Mouse (Mus musculus) lung, embryonic 16.5 days (tissue): ENCODE results near the gene Zfp706. TPM values are rescaled to one million over a fixed set of nuclear protein-coding genes. Genes with fewer than 3 reads are reported as not detected.
"Not testable (repeated sequence)": the region's sequence is repeated elsewhere in the genome, so short reads cannot be mapped to it uniquely, and the experiment has no call there.

Experiments used
- ATAC-seq: fragments of 200-750 bp; cut with Nextera tagmentation; 2 replicates; pipeline ENCODE4 v1.8.0; 2017; ENCODE audit warnings: low read depth, mild to moderate bottlenecking, moderate library complexity
- H3K27ac ChIP-seq: fragments of 300-500 bp; sonication (generic); 2 replicates; pipeline ENCODE4 v1.5.1; 2014; ENCODE audit warnings: mild to moderate bottlenecking, control low read depth, low read length
- H3K27me3 ChIP-seq: fragments of 300-500 bp; sonication (generic); 2 replicates; pipeline ENCODE4 v1.6.1; 2014; ENCODE audit warnings: low read depth, low read length, mixed read lengths; ENCODE audit not compliant: control insufficient read depth, insufficient read depth
- H3K36me3 ChIP-seq: fragments of 300-500 bp; sonication (generic); 2 replicates; pipeline ENCODE4 v1.6.1; 2014; ENCODE audit warnings: low read length; ENCODE audit not compliant: control insufficient read depth, insufficient read depth
- H3K4me1 ChIP-seq: fragments of 300-500 bp; sonication (generic); replicated peaks from 2 replicates; pipeline ENCODE4 v1.6.1; 2014; ENCODE audit warnings: low read length, mixed read lengths; ENCODE audit not compliant: control insufficient read depth, insufficient read depth
- H3K4me2 ChIP-seq: fragments of 300-500 bp; sonication (generic); 2 replicates; pipeline ENCODE4 v1.6.1; 2014; ENCODE audit warnings: low read depth, low read length, control low read depth
- H3K4me3 ChIP-seq: fragments of 300-500 bp; sonication (generic); 2 replicates; pipeline ENCODE4 v1.5.1; 2014; ENCODE audit warnings: mild to moderate bottlenecking, low read length, control low read depth
- H3K9ac ChIP-seq: fragments of 300-500 bp; sonication (generic); 2 replicates; pipeline ENCODE4 v1.6.1; 2014; ENCODE audit warnings: low read length, control low read depth
- H3K9me3 ChIP-seq: fragments of 300-500 bp; sonication (generic); 2 replicates; pipeline ENCODE4 v1.6.1; 2016; ENCODE audit warnings: low read length; ENCODE audit not compliant: control insufficient read depth
- WGBS: fragments of 180-500 bp; shearing (Covaris S2); extraction: QIAGEN DNeasy Blood & Tissue Kit; methylation state at CpG from one replicate; pipeline ENCODE4 v1.1.7; 2014; 5-methylcytosine and 5-hydroxymethylcytosine counted together
- polyA plus RNA-seq: library from polyadenylated mRNA; unstranded; fragments of >200 nt; fragmentation: Nextera tagmentation; extraction: Ambion mirVana; gene quantifications from 2 replicates; pipeline ENCODE4 v1.2.1, GENCODE M21; 2015

Gene Zfp706
- polyA plus RNA-seq, 1 experiment from 2014 or later, result 452 TPM

DNA sequence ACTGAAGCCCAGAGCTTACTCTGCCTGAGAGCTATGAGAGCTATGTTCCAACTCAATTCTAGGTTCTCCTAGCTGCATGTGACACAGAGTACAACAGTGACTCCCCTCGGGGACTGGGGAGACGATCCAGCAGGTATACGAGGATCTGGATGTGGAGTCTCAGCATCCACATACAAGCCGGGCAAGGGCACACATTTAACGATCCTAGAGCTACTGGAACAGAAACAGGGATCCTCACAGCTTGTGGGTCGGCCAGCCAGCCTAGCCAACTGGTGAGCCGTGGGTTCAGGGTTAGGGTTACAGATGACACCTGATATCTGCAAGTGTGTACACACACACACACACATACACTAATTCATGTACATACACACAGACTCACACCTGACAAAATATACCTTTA is 5.3 kb downstream of the Zfp706 start:
- Histone ChIP-seq H3K27me3 (no peaks in the 10 kb centered on the region), H3K4me2 (no peak overlapping the region), H3K27ac (no peak overlapping the region), H3K9me3 (peaks cover 4% of the 10 kb centered on the region), H3K4me1 (peaks cover 9% of the 10 kb centered on the region), H3K36me3 (peaks cover 36% of the 10 kb centered on the region), H3K4me3 (no peak overlapping the region), H3K9ac (no peak overlapping the region)
- 83% methylated on average over 7 of the region's 7 CpGs for whole genome bisulfite sequencing
- ATAC-seq, result no peak

DNA sequence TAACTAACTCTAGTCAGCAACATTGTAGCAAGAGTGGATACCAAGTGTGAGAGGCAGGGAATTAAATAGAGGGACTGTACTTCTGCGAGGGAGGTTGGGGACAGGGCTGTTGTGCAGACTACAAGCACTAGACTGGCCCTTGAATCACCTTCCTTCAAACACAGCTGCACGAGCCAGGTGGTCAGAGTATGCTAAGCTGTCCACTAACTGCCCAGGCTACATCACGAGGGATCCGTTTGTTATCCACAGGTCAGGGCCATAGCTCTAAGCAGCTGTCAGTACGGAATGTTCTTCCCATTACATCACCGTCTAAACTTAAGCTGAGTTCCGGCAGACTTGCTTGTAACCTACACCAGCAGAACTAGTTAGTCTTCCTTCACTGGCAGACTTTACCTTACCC is 8.0 kb downstream of the Zfp706 start:
- H3K4me1 ChIP-seq, H3K9ac ChIP-seq, H3K4me2 ChIP-seq, ATAC-seq, H3K9me3 ChIP-seq, H3K27ac ChIP-seq, H3K27me3 ChIP-seq, H3K4me3 ChIP-seq: not testable (repeated sequence)
- 50% methylated on average over 7 of the region's 7 CpGs for WGBS
- H3K36me3 ChIP-seq, result peaks cover 41% of the 10 kb centered on the region

GRCm38 (mm10) chr15:36995166-36995565 is 12.4 kb downstream of the Zfp706 start:
- Histone ChIP-seq H3K4me1 (no peaks in the 10 kb centered on the region; the same call in 1 of the 2 replicates), H3K4me3 (no peak overlapping the region), H3K27ac (no peak overlapping the region), H3K4me2 (no peak overlapping the region), H3K9ac (no peak overlapping the region), H3K36me3 (peaks cover 25% of the 10 kb centered on the region), H3K27me3 (no peaks in the 10 kb centered on the region), H3K9me3 (peaks cover 4% of the 10 kb centered on the region)
- ATAC-seq, result no peak
- 95% methylated on average over 4 of the region's 4 CpGs for WGBS

- Histone ChIP-seq H3K9ac (no peak overlapping the region), H3K36me3 (peaks cover 21% of the 10 kb centered on the region), H3K4me2 (no peak overlapping the region), H3K4me3 (no peak overlapping the region), H3K27ac (no peak overlapping the region), H3K27me3 (no peaks in the 10 kb centered on the region), H3K4me1 (no peaks in the 10 kb centered on the region; the same call in 1 of the 2 replicates), H3K9me3 (peaks cover 4% of the 10 kb centered on the region)
- 74% methylated on average over 1 of the region's 1 CpGs for WGBS
- no peak for ATAC-seq
These were observed 12.9 kb downstream of the Zfp706 start for GRCm38 (mm10) chr15:36994665-36995064.

DNA sequence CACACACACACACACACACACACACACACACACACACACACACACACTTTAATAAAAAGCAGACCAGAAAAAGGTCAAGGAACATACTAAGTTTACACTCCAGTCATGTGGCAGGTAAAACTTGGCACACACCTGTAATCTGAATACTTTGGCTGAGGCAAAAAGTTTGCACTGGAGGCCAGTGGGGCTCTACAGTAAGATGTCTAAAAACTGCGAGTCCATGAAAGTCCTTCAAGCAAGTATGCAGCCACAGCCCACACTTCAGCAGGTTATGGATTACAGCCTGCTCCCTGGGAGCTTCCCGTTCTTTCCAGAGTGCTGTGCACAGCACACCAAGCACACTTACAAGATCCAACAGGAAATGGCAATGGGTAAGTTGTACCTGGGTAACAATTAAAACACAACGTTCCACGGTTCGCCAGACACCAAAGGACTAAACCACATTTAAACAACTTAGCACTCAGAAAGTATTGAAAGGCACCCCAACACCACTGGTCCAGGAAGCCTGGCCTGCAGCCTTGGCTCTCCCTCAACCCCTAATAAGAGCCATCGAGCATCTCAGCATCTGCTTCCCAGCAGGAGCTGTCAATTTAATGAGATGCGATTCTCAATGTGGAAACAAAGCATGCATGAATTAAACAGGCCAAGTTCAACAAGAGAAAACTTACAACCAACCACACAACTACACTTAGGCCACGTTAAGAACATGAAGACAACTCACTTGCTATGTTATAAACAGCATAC is 14.0 kb downstream of the Zfp706 start:
- peak overlapping the region; percentile 56 for H3K27ac ChIP-seq
- H3K9me3 ChIP-seq, result peaks cover 4% of the 10 kb centered on the region
- H3K36me3 ChIP-seq, result peaks cover 18% of the 10 kb centered on the region
- H3K4me1 ChIP-seq, result no peaks in the 10 kb centered on the region; the same call in 1 of the 2 replicates
- no peak overlapping the region for H3K4me3 ChIP-seq
- whole genome bisulfite sequencing, result 63% methylated on average over 8 of the region's 8 CpGs
- H3K27me3 ChIP-seq, result no peaks in the 10 kb centered on the region
- ATAC-seq, result peak; percentile 87
- H3K9ac ChIP-seq, result no peak overlapping the region
- no peak overlapping the region for H3K4me2 ChIP-seq

DNA sequence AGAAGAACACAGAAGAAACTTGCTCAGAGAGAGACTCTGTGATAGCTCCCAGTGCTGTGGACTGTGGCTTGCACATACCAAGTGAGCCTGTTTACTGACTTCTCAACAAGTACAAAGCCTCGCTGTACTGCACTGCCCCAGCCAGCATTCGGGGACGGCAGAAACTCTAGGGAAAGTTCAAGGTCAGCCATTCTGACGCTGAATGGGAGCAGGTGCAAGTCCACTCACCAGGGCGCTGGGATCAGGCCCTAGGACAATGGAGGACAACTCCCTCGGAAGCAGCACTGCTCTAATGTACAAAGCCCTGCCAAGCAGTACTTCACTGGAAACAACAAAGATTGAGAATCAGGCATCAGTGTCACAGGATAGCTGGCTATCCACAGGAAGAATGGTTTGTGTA is 16.2 kb downstream of the Zfp706 start:
- H3K9me3 ChIP-seq, result no peaks in the 10 kb centered on the region
- no peak overlapping the region for H3K4me3 ChIP-seq
- 58% methylated on average over 6 of the region's 6 CpGs for WGBS
- H3K4me2 ChIP-seq, result no peak overlapping the region
- ATAC-seq, result no peak
- no peaks in the 10 kb centered on the region for H3K27me3 ChIP-seq
- H3K27ac ChIP-seq, result no peak overlapping the region
- no peak overlapping the region for H3K9ac ChIP-seq
- H3K36me3 ChIP-seq, result peaks cover 2% of the 10 kb centered on the region; the same call in 1 of the 2 replicates
- peaks cover 3% of the 10 kb centered on the region; the same call in 1 of the 2 replicates for H3K4me1 ChIP-seq

GRCm38 (mm10) chr15:36989922-36990321 is 17.7 kb downstream of the Zfp706 start:
- WGBS, result 79% methylated on average over 11 of the region's 11 CpGs
- H3K9ac ChIP-seq, result no peak overlapping the region
- H3K27ac ChIP-seq, result no peak overlapping the region
- no peaks in the 10 kb centered on the region for H3K27me3 ChIP-seq
- no peak overlapping the region for H3K4me3 ChIP-seq
- no peak overlapping the region for H3K4me2 ChIP-seq
- H3K4me1 ChIP-seq, result peaks cover 3% of the 10 kb centered on the region; the same call in 1 of the 2 replicates
- no peaks in the 10 kb centered on the region for H3K9me3 ChIP-seq
- no peak for ATAC-seq
- H3K36me3 ChIP-seq, result no peaks in the 10 kb centered on the region

DNA sequence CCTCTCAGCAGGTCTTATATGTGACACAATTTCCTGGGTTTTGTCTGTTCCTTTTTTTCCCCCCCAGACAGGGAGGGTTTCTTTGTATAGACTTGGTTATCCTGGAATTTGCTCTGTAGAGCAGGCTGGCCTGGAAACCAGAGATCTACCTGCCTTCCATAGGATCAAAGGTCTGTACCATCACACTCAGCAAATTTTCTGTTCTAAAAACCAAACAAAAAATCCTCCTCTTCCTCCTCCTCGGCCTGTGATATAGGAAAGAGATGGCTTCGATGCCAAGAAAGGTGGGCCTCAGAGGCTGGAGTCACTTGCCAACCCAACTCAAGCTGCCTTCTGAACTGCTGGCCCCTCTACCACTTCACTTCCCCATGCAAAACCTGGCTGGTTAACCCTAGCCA is 18.9 kb downstream of the Zfp706 start:
- Histone ChIP-seq H3K4me1 (peaks cover 3% of the 10 kb centered on the region; the same call in 1 of the 2 replicates), H3K9ac (no peak overlapping the region), H3K27me3 (no peaks in the 10 kb centered on the region), H3K27ac (no peak overlapping the region), H3K36me3 (no peaks in the 10 kb centered on the region), H3K9me3 (no peaks in the 10 kb centered on the region), H3K4me3 (no peak overlapping the region), H3K4me2 (no peak overlapping the region)
- ATAC-seq, result no peak
- WGBS, result 64% methylated on average over 2 of the region's 2 CpGs

DNA sequence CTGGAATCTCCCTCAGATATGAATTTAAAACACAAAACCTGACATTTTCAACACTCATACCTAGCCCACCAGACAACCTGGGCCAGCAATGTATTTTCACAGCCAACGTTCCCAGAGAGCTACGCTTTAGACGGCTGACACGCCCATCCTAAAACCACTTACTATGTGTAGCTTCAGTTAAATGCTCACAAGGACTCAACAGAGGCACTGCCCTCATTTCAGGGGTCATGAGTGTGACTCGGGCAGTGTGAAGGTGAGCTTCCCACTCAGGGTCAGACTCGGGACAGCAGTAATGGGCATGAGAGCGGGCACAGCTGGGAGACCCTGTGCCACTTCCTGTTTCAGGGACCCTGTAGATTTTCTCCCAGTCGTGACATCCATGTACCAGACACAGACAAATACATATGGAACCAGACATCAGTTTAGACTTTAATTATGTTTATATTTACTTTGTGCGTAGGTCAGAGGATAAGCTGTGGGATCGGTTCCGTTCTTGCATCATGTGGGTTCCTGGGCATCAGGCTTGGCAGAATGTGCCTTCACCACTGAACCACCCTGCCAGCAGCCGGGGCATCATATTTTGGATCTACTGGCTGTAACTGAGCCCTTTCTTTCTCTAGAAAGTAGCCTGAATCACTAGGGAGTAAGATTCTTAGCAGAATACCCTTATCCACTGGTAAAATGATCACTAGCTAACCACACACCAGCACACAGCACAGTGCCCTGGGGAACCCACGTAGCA is 19.4 kb downstream of the Zfp706 start:
- Histone ChIP-seq H3K4me3 (no peak overlapping the region), H3K27ac (no peak overlapping the region), H3K4me1 (peaks cover 3% of the 10 kb centered on the region; the same call in 1 of the 2 replicates), H3K27me3 (no peaks in the 10 kb centered on the region), H3K9me3 (no peaks in the 10 kb centered on the region), H3K9ac (no peak overlapping the region), H3K36me3 (no peaks in the 10 kb centered on the region), H3K4me2 (no peak overlapping the region)
- WGBS, result 63% methylated on average over 13 of the region's 13 CpGs
- ATAC-seq, result no peak
